Mouse (Mus musculus) erythroid progenitor cell, adult 5-6 weeks (primary cell): ENCODE measurements around the gene Mettl14. TPM values are rescaled to one million over a fixed set of nuclear protein-coding genes. Genes with fewer than 3 reads are reported as not detected.
"Not testable (repeated sequence)": the region's sequence is repeated elsewhere in the genome, so short reads cannot be mapped to it uniquely, and the experiment has no call there.

Experiments used
- ATAC-seq: replicated peaks from 2 replicates; pipeline ENCODE4 v1.8.0; 2016; ENCODE audit warnings: moderate number of reproducible peaks, mild to moderate bottlenecking, moderate TSS enrichment, inconsistent platforms; ENCODE audit not compliant: poor library complexity, low FRiP score, severe bottlenecking
- total RNA-seq, 2 experiments: library from RNA; stranded (forward) in 1 of 2; stranded (reverse) in 1 of 2; fragments of 150-400 nt in 1 of 2; fragments of 186-747, 209-891 nt in 1 of 2; gene quantifications; 2 replicates each; pipeline versions ENCODE4 v1.2.3 to v1.2.4; 2015 to 2017; ENCODE audit warnings: low replicate concordance in 2 of 2

Gene Mettl14
- total RNA-seq, 2 experiments from 2014 or later = 13.4 to 22.5 TPM

DNA sequence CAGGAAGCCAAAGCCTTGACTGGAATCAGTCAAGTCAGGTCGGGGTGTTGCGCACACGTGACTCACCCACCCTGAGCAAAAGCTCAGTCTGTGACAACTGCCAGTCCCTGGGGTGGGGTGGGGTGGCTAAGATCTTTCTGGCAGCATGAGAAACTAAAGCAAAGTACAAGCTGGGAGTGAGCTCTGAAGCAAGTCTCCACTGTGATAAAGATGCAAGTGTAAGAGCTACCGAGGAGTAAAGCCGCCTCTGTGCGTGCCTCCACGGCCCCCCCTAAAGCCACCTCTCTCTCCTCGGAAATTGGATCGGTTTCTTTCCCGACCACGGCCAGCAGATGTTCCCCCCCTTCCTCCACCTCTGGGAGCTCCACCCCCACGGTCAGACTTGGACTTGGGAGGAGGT is 16.7 kb downstream of the Mettl14 start:
- no peak for ATAC-seq

GRCm38 (mm10) chr3:123366820-123367219 is 19.1 kb downstream of the Mettl14 start:
- not testable (repeated sequence) for ATAC-seq

GRCm38 (mm10) chr3:123356377-123356991 is 29.4 kb downstream of the Mettl14 start:
- no peak for ATAC-seq

GRCm38 (mm10) chr3:123354388-123354787 is 31.5 kb downstream of the Mettl14 start:
- ATAC-seq = no peak

- no peak for ATAC-seq
Observed at GRCm38 (mm10) chr3:123353661-123354060, 32.2 kb downstream of the Mettl14 start.

GRCm38 (mm10) chr3:123353183-123353582 is 32.7 kb downstream of the Mettl14 start:
- ATAC-seq = no peak

DNA sequence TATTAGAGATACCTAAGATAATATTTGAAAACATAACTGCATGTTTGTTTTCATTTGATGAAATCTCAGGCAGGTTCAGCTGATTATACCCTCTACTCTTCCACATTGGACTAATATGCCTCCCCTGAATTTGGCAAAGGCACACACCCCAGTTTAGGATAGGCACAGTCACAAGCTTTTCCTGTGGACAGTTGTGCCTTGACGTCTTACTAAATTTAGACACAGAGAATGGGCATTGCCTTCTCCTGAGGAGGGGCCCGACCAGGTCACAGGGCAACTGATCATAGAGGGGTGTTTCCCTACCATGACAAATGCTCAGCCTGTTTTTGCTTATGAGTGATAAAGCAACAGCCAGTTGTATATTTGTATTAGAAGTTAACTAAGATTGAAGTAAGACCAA is 34.4 kb downstream of the Mettl14 start:
- no peak for ATAC-seq

- ATAC-seq = no peak
Observed at GRCm38 (mm10) chr3:123350602-123351001, 35.3 kb downstream of the Mettl14 start.

GRCm38 (mm10) chr3:123348080-123348802 is 37.7 kb downstream of the Mettl14 start:
- no peak for ATAC-seq

DNA sequence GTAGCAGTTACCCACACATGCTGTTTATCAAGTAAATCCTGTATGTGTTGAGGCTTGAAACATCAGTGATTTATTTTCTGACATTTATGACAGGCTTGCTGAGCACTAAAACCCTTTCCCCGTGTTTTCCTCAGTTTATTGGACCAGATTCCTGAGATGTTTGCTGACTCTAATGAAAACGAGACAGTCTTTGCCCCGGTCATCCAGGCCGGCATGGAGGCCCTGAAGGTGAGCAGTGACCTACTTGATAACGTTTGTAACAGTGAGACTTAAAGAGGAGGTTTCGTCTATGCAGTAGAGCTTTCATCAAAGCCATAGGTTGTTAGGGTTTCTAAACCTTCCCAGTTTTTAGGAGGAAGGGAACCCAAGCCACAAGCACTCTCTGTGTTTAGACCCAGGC is 42.2 kb downstream of the Mettl14 start:
- no peak for ATAC-seq

GRCm38 (mm10) chr3:123341049-123341448 is 44.9 kb downstream of the Mettl14 start:
- no peak for ATAC-seq

DNA sequence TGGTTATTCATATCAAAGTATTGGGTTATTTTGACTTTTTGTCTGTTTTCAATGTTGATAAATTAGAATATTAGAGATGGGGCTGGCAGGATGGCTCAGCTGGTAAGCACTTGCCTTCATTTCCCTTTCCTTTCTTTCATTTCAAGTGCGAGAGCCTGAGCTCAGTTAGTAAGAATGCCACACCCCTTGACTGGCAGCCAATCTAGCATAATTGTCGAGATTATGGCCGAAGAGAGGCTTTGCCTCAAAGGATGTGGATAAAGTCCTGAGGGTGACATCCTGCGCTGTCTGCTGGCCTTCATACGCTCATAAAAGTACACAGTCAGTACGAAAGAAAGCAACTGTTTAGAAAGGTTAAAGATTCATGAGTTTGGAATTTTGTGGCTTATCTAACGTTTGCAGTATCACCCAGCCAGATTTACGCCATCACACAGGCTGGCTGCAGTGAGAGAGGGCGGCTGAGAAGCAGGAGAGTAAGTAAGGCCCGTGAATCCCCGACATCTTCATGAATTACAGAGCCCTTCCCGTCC is 47.2 kb downstream of the Mettl14 start:
- no peak for ATAC-seq

DNA sequence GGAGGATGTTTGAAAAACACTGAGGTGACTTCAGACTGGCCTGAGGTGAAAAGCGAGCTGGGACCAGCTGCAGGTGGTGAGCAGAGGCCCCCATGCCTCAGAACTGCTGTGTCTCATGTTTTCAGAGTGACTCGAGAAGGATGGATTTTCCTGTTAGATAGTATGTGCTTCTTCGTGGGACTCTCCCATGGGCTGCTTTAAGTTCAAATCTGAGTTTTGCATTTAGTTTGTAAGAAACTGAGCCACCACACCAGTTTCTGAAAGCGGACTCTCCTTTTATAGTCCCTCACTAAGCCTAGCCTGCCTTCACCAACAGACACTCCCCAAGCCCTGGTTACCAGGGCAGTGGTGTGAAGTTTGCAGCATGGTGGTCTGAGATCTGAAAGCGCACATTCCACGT is 48.1 kb downstream of the Mettl14 start:
- ATAC-seq = no peak

DNA sequence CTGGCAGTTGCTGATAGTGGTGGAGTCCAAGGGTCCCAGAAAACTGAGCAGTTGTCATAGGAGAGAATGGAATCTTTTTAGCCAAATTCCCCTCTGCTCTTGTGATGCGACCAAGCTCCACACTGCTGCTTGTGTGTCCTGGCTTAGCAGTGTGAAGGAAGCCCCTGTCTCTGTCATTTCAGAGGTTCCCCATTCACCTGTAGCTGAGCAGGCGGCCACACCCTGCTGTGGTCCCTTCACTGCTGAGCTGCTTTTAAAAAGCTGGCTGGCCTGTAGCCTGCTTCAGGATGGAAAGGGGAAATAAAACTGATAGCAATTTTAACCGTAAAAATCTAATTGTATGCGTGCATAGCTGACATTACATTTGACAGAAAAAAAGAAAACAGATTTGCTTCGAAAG is 49.0 kb downstream of the Mettl14 start:
- no peak for ATAC-seq

GRCm38 (mm10) chr3:123336455-123336854 is 49.5 kb downstream of the Mettl14 start:
- ATAC-seq = no peak

- ATAC-seq = no peak
Observed at GRCm38 (mm10) chr3:123335480-123335879, 50.4 kb downstream of the Mettl14 start.

GRCm38 (mm10) chr3:123334947-123335346 is 51.0 kb downstream of the Mettl14 start:
- ATAC-seq = no peak

DNA sequence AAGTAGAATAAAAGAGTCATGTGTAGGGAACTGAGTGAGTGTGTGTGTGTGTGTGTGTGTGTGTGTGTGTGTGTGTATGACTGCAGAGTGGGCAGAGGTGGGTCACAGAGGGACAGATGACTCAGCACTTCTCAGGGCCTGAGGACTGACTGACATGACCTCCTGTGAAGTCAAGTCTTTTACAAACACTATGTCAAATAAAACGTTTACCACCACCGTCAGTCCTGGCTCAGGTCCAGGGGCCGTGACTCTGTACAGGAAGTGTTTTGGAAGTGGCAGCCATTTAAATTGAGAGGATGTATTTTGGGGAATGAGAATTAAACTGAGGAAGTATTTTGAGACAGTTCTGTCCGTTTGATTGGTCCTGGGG is 52.9 kb downstream of the Mettl14 start:
- ATAC-seq = peak; percentile 42; the same call in 1 of the 2 replicates

- ATAC-seq = no peak
Observed at GRCm38 (mm10) chr3:123332330-123333054, 53.4 kb downstream of the Mettl14 start.

- no peak for ATAC-seq
Observed at GRCm38 (mm10) chr3:123330221-123330620, 55.7 kb downstream of the Mettl14 start.

DNA sequence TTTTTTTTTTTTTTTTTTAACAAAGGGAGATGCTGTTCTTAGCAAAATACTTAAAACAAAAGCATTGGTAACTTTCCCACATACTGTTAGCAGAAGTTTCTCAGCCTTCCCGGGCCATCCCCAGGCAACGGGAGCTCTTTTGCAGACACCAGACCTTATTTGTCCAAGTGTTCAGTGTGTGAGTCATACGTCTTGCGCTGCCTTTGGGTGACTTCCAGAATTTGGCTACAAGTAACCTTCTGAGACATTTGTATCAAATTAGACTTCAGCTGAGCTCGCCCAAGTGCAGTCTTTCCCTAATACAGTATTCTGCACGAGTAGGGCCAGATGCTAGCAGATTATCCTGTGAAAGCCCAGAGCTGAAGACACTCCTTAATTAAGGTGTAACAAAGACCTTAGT is 56.7 kb downstream of the Mettl14 start:
- ATAC-seq = no peak
